Mouse (Mus musculus) heart, postnatal 0 days (tissue): ENCODE results near the gene Psmb9. TPM values are rescaled to one million over a fixed set of nuclear protein-coding genes. Genes with fewer than 3 reads are reported as not detected.

Experiments used
- ATAC-seq: fragments of 200-750 bp; cut with Nextera tagmentation; 2 replicates; pipeline ENCODE4 v1.8.0; 2017; ENCODE audit warnings: low read depth, moderate number of reproducible peaks, moderate library complexity; ENCODE audit not compliant: insufficient read depth
- DNase-seq: peaks from one replicate; pipeline ENCODE4 v3.0.0-alpha.2; 2016; ENCODE audit warnings: low spot score
- H3K27ac ChIP-seq: fragments of 300-500 bp; sonication (generic); 2 replicates; pipeline ENCODE4 v1.5.1; 2014; ENCODE audit warnings: low read depth, mild to moderate bottlenecking
- H3K27me3 ChIP-seq: fragments of 300-500 bp; sonication (generic); 2 replicates; pipeline ENCODE4 v1.6.1; 2014; ENCODE audit warnings: low read length, mixed read lengths; ENCODE audit not compliant: control insufficient read depth, insufficient read depth
- H3K36me3 ChIP-seq: fragments of 300-500 bp; sonication (generic); replicated peaks from 2 replicates; pipeline ENCODE4 v1.6.1; 2014; ENCODE audit warnings: low read length, mixed read lengths; ENCODE audit not compliant: control insufficient read depth, insufficient read depth
- H3K4me1 ChIP-seq: fragments of 300-500 bp; sonication (generic); 2 replicates; pipeline ENCODE4 v1.6.1; 2014; ENCODE audit warnings: antibody characterized with exemption; ENCODE audit not compliant: control insufficient read depth, insufficient read depth
- H3K4me2 ChIP-seq: fragments of 300-500 bp; sonication (generic); 2 replicates; pipeline ENCODE4 v1.6.1; 2014; ENCODE audit warnings: low read depth, mild to moderate bottlenecking, low read length, moderate library complexity
- H3K4me3 ChIP-seq: fragments of 300-500 bp; sonication (generic); 2 replicates; pipeline ENCODE4 v1.5.1; 2014; ENCODE audit warnings: low read depth, low read length
- H3K9ac ChIP-seq: fragments of 300-500 bp; sonication (generic); replicated peaks from 2 replicates; pipeline ENCODE4 v1.6.1; 2014; ENCODE audit warnings: low read depth, low read length, mixed read lengths
- H3K9me3 ChIP-seq: fragments of 300-500 bp; sonication (generic); replicated peaks from 2 replicates; pipeline ENCODE4 v1.6.1; 2016; ENCODE audit warnings: low read length; ENCODE audit not compliant: control insufficient read depth
- CTCF ChIP-seq: IDR thresholded peaks from 2 replicates; pipeline ENCODE4 v1.5.1; 2016; ENCODE audit warnings: antibody characterized with exemption, control low read depth, low read depth
- EP300 ChIP-seq: IDR thresholded peaks from 2 replicates; pipeline ENCODE4 v1.6.1; 2016; ENCODE audit warnings: antibody characterized with exemption, low read depth
- WGBS: fragments of 180-500 bp; shearing (Covaris S2); extraction: QIAGEN DNeasy Blood & Tissue Kit; methylation state at CpG from one replicate; pipeline ENCODE4 v1.1.7; 2014; 5-methylcytosine and 5-hydroxymethylcytosine counted together
- polyA plus RNA-seq: library from polyadenylated mRNA; unstranded; fragments of >200 nt; fragmentation: Nextera tagmentation; extraction: Ambion mirVana; gene quantifications from 2 replicates; pipeline ENCODE4 v1.2.1, GENCODE M21; 2015
- total RNA-seq: library from RNA; depleted of rRNA; stranded (reverse); fragments of >200 nt; gene quantifications from 2 replicates; pipeline ENCODE4 v1.2.3, GENCODE M21; 2014; ENCODE audit warnings: low replicate concordance

Psmb9 gene
- total and polyA plus RNA-seq, 2 experiments from 2014 or later: 2.5 to 2.9 TPM

DNA sequence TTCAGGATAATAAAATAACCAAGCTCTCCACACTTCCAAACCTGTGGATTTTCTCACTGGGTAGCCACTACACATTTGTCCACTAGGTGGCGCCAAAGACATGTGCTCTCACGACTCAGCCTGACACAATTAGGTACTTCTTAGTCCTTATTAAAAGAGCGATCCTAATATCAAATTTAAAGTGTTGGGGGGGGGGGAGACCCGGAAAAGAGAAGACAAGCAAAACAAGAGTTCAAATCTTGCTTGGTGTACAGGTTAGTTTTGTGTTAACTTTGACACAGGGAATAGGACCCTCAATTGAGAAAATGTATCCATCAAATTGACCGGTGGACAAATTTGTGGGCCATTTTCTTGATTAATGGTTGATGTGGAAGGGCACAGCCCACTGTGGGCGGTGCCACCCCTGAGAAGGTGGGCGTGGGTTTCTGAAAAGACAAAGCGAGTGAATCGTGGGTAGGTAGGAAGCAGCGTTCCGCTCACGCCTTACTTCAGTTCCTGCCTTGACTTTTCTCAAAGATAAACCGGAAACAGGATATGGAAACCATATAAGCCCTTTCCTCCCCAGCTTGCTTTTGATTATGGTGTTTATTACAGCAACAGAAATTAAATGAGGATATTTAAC, 16.6 kb downstream of the Psmb9 start:
- no peak for TF ChIP-seq EP300
- TF ChIP-seq CTCF: peak; percentile 97
- Histone ChIP-seq H3K9ac (no peak overlapping the region), H3K4me1 (no peaks in the 10 kb centered on the region), H3K27ac (no peak overlapping the region), H3K4me3 (no peak overlapping the region), H3K36me3 (no peaks in the 10 kb centered on the region), H3K9me3 (no peaks in the 10 kb centered on the region), H3K4me2 (peak overlapping the region; percentile 28; the same call in 1 of the 2 replicates), H3K27me3 (0 out of 2 replicates have a peak, but pooled peaks cover 3% of the 10 kb centered on the region)
- DNase-seq (peak; percentile 37), ATAC-seq (peak; percentile 53; the same call in 1 of the 2 replicates)
- 37% methylated on average over 13 of the region's 13 CpGs for WGBS

- no peak for TF ChIP-seq EP300
- no peak for TF ChIP-seq CTCF
- Histone ChIP-seq H3K27ac (no peak overlapping the region), H3K9ac (no peak overlapping the region), H3K4me2 (no peak overlapping the region), H3K27me3 (0 out of 2 replicates have a peak, but pooled peaks cover 3% of the 10 kb centered on the region), H3K9me3 (peaks cover 2% of the 10 kb centered on the region; the same call in 1 of the 2 replicates), H3K4me1 (no peaks in the 10 kb centered on the region), H3K4me3 (no peak overlapping the region), H3K36me3 (no peaks in the 10 kb centered on the region)
- 13% methylated on average over 4 of the region's 4 CpGs for WGBS
- DNase-seq (no peak), ATAC-seq (no peak)
Measured at GRCm38 (mm10) chr17:34170487-34170876, 17.1 kb downstream of the Psmb9 start.

- H3K9me3 ChIP-seq: peaks cover 4% of the 10 kb centered on the region; the same call in 1 of the 2 replicates
- H3K4me2 ChIP-seq: no peak overlapping the region
- TF ChIP-seq EP300: no peak
- peak; percentile 70 for TF ChIP-seq CTCF
- H3K36me3 ChIP-seq: no peaks in the 10 kb centered on the region
- H3K27me3 ChIP-seq: 0 out of 2 replicates have a peak, but pooled peaks cover 3% of the 10 kb centered on the region
- 0% methylated on average over 2 of the region's 2 CpGs for WGBS
- DNase-seq (peak; percentile 72), ATAC-seq (0 out of 2 replicates have a peak, but pooled peaks have one; percentile 41)
- no peak overlapping the region for H3K4me3 ChIP-seq
- no peak overlapping the region for H3K9ac ChIP-seq
- H3K27ac ChIP-seq: no peak overlapping the region
- H3K4me1 ChIP-seq: no peaks in the 10 kb centered on the region
Measured at GRCm38 (mm10) chr17:34169279-34169678, 18.3 kb downstream of the Psmb9 start.

- Histone ChIP-seq H3K4me1 (no peaks in the 10 kb centered on the region), H3K9ac (no peak overlapping the region)
Measured at GRCm38 (mm10) chr17:34165033-34165730, 22.4 kb downstream of the Psmb9 start.

DNA sequence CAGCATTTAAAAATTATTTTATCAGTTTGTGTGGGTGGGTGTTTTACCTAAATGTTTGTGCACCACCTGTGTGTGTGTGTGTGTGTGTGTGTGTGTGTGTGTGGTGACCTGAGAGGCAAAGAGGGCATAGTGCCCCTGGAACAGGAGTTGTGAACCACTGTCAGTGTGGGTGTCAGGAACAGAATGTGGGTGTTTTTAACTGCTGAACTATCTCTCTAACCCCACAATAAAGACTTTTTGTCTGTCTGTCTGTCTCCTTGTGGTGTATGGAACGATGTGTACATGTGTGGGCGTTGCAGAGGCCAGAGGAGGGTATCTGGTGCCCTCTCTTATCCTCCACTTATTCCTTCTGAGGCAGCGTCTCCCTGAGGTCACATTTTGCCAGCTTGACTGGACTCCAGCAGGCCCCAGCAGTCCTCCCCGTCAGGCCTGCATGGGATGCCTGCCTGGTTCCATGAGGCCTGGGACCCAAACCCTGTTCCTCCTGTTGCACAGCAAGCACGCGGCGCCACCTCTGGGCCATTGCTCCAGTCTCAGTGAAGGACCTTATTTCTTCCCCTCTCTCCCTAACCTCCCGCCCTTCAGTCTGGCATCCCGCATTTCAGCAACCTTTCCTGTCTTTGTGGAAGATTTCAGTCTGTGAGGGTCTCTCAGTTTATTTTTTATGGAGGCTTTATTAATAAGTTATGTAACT, 23.2 kb downstream of the Psmb9 start:
- 0 out of 2 replicates have a peak, but pooled peaks cover 3% of the 10 kb centered on the region for H3K27me3 ChIP-seq
- H3K4me2 ChIP-seq: no peak overlapping the region
- no peak overlapping the region for H3K27ac ChIP-seq
- peaks cover 4% of the 10 kb centered on the region; the same call in 1 of the 2 replicates for H3K9me3 ChIP-seq
- no peaks in the 10 kb centered on the region for H3K36me3 ChIP-seq
- TF ChIP-seq CTCF (peak; percentile 7), EP300 (no peak)
- no peak overlapping the region for H3K4me3 ChIP-seq
- DNase-seq (no peak), ATAC-seq (no peak)
- H3K9ac ChIP-seq: no peak overlapping the region
- H3K4me1 ChIP-seq: no peaks in the 10 kb centered on the region
- WGBS: 27% methylated on average over 9 of the region's 9 CpGs

More at GRCm38 (mm10) chr17:34165033-34165730, 22.4 kb downstream of the Psmb9 start:
- H3K27ac ChIP-seq: no peak overlapping the region
- no peaks in the 10 kb centered on the region for H3K36me3 ChIP-seq
- H3K27me3 ChIP-seq: 0 out of 2 replicates have a peak, but pooled peaks cover 3% of the 10 kb centered on the region
- no peak for DNase-seq
- TF ChIP-seq EP300: no peak
- no peak for TF ChIP-seq CTCF
- peaks cover 4% of the 10 kb centered on the region; the same call in 1 of the 2 replicates for H3K9me3 ChIP-seq
- 63% methylated on average over 6 of the region's 6 CpGs for WGBS
- H3K4me3 ChIP-seq: no peak overlapping the region
- ATAC-seq: no peak
- H3K4me2 ChIP-seq: no peak overlapping the region
